Mouse (Mus musculus) intestine, postnatal 0 days (tissue): ENCODE measurements around the gene Zfp426. TPM values are rescaled to one million over a fixed set of nuclear protein-coding genes. Genes with fewer than 3 reads are reported as not detected.

Experiments used
- ATAC-seq: fragments of 200-750 bp; cut with Nextera tagmentation; 2 replicates; pipeline ENCODE4 v1.8.0; 2017; ENCODE audit warnings: mild to moderate bottlenecking, moderate TSS enrichment, moderate library complexity
- H3K27ac ChIP-seq: fragments of 300-500 bp; sonication (generic); 2 replicates; pipeline ENCODE4 v1.5.1; 2014; ENCODE audit warnings: mild to moderate bottlenecking, low read depth, low read length, moderate library complexity
- H3K27me3 ChIP-seq: fragments of 300-500 bp; sonication (generic); replicated peaks from 2 replicates; pipeline ENCODE4 v1.6.1; 2014; ENCODE audit warnings: low read length, mixed read lengths; ENCODE audit not compliant: control insufficient read depth, insufficient read depth
- H3K36me3 ChIP-seq: fragments of 300-500 bp; sonication (generic); 2 replicates; pipeline ENCODE4 v1.6.1; 2014; ENCODE audit warnings: mild to moderate bottlenecking, moderate library complexity; ENCODE audit not compliant: control insufficient read depth, insufficient read depth
- H3K4me1 ChIP-seq: fragments of 300-500 bp; sonication (generic); replicated peaks from 2 replicates; pipeline ENCODE4 v1.6.1; 2014; ENCODE audit warnings: antibody characterized with exemption, low read length, mixed read lengths; ENCODE audit not compliant: control insufficient read depth, insufficient read depth
- H3K4me2 ChIP-seq: fragments of 300-500 bp; sonication (generic); replicated peaks from 2 replicates; pipeline ENCODE4 v1.6.1; 2014; ENCODE audit warnings: low read depth, mild to moderate bottlenecking, moderate library complexity
- H3K4me3 ChIP-seq: fragments of 300-500 bp; sonication (generic); 2 replicates; pipeline ENCODE4 v1.5.1; 2014; ENCODE audit warnings: low read depth, low read length
- H3K9ac ChIP-seq: fragments of 300-500 bp; sonication (generic); 2 replicates; pipeline ENCODE4 v1.6.1; 2014; ENCODE audit warnings: mild to moderate bottlenecking, low read depth, low read length
- H3K9me3 ChIP-seq: fragments of 300-500 bp; sonication (generic); 2 replicates; pipeline ENCODE4 v1.6.1; 2016; ENCODE audit warnings: mixed run types; ENCODE audit not compliant: control insufficient read depth
- CTCF ChIP-seq: sonication (generic); IDR thresholded peaks from 2 replicates; pipeline ENCODE4 v1.5.1; 2016; ENCODE audit warnings: low read depth, mild to moderate bottlenecking, control low read depth, antibody characterized with exemption, moderate library complexity
- WGBS: fragments of 180-500 bp; shearing (Covaris S2); extraction: QIAGEN DNeasy Blood & Tissue Kit; methylation state at CpG from one replicate; pipeline ENCODE4 v1.1.7; 2014; 5-methylcytosine and 5-hydroxymethylcytosine counted together
- polyA plus RNA-seq: library from polyadenylated mRNA; unstranded; fragments of >200 nt; fragmentation: Nextera tagmentation; extraction: Ambion mirVana; gene quantifications from 2 replicates; pipeline ENCODE4 v1.2.1, GENCODE M21; 2015

Gene Zfp426
- polyA plus RNA-seq, 1 experiment from 2014 or later = 8.5 TPM

- Histone ChIP-seq H3K36me3 (peaks cover 29% of the 10 kb centered on the region), H3K4me2 (no peak overlapping the region), H3K9ac (no peak overlapping the region), H3K27ac (no peak overlapping the region), H3K4me3 (no peak overlapping the region), H3K4me1 (no peaks in the 10 kb centered on the region), H3K9me3 (peaks cover 13% of the 10 kb centered on the region), H3K27me3 (no peaks in the 10 kb centered on the region)
- peak; percentile 91 for TF ChIP-seq CTCF
- ATAC-seq = peak; percentile 64
- 53% methylated on average over 7 of the region's 7 CpGs for WGBS
Measured at GRCm38 (mm10) chr9:20466761-20467442, 25.6 kb downstream of the Zfp426 start.

GRCm38 (mm10) chr9:20459377-20460317 lies 32.9 kb downstream of the Zfp426 start, which contains the start of gene Zfp26:
TSS of gene Zfp26 (minus strand) at chr9:20460162.
- ATAC-seq = peak; percentile 94
- no peaks in the 10 kb centered on the region for H3K27me3 ChIP-seq
- H3K4me3 ChIP-seq = peak within 1 kb of the TSS; percentile 61
- H3K4me1 ChIP-seq = no peaks in the 10 kb centered on the region
- peak within 1 kb of the TSS; percentile 76 for H3K27ac ChIP-seq
- peak within 1 kb of the TSS; percentile 71 for H3K9ac ChIP-seq
- no peak for TF ChIP-seq CTCF
- under 1% methylated on average over 46 of the region's 48 CpGs for WGBS
- peak within 1 kb of the TSS; percentile 69 for H3K4me2 ChIP-seq
- no peaks in the 10 kb centered on the region for H3K9me3 ChIP-seq
- peaks cover 18% of the 10 kb centered on the region; the same call in 1 of the 2 replicates for H3K36me3 ChIP-seq

- ATAC-seq = no peak
Measured at GRCm38 (mm10) chr9:20453647-20454046, 38.9 kb downstream of the Zfp426 start.

GRCm38 (mm10) chr9:20451493-20451892 lies 41.1 kb downstream of the Zfp426 start:
- Histone ChIP-seq H3K4me3 (no peak overlapping the region), H3K27ac (no peak overlapping the region), H3K27me3 (no peaks in the 10 kb centered on the region), H3K36me3 (peaks cover 29% of the 10 kb centered on the region), H3K9me3 (no peaks in the 10 kb centered on the region), H3K4me1 (no peaks in the 10 kb centered on the region), H3K9ac (no peak overlapping the region), H3K4me2 (no peak overlapping the region)
- ATAC-seq = no peak
- 88% methylated on average over 1 of the region's 1 CpGs for WGBS
- TF ChIP-seq CTCF = no peak

More at GRCm38 (mm10) chr9:20453647-20454046, 38.9 kb downstream of the Zfp426 start:
- WGBS = 65% methylated on average over 4 of the region's 4 CpGs
- Histone ChIP-seq H3K4me3 (no peak overlapping the region), H3K36me3 (peaks cover 31% of the 10 kb centered on the region), H3K9me3 (no peaks in the 10 kb centered on the region), H3K4me2 (no peak overlapping the region), H3K4me1 (no peaks in the 10 kb centered on the region), H3K27me3 (no peaks in the 10 kb centered on the region), H3K27ac (no peak overlapping the region), H3K9ac (no peak overlapping the region)
- TF ChIP-seq CTCF = no peak

GRCm38 (mm10) chr9:20443183-20443783 lies 49.3 kb downstream of the Zfp426 start:
- Histone ChIP-seq H3K4me3 (no peak overlapping the region), H3K9ac (no peak overlapping the region), H3K4me1 (no peaks in the 10 kb centered on the region), H3K27ac (no peak overlapping the region), H3K9me3 (0 out of 2 replicates have a peak, but pooled peaks cover 4% of the 10 kb centered on the region), H3K4me2 (no peak overlapping the region), H3K36me3 (peaks cover 69% of the 10 kb centered on the region), H3K27me3 (no peaks in the 10 kb centered on the region)
- no peak for ATAC-seq
- TF ChIP-seq CTCF = no peak
- WGBS = 91% methylated on average over 4 of the region's 4 CpGs

- Histone ChIP-seq H3K4me3 (no peak overlapping the region), H3K4me1 (no peaks in the 10 kb centered on the region), H3K36me3 (no peaks in the 10 kb centered on the region), H3K4me2 (no peak overlapping the region), H3K27ac (no peak overlapping the region), H3K27me3 (no peaks in the 10 kb centered on the region), H3K9me3 (no peaks in the 10 kb centered on the region), H3K9ac (no peak overlapping the region)
- TF ChIP-seq CTCF = no peak
- no peak for ATAC-seq
- WGBS = 84% methylated on average over 3 of the region's 3 CpGs
Measured at GRCm38 (mm10) chr9:20430004-20430403, 62.5 kb downstream of the Zfp426 start.

Other genes starting within 250 kb of the Zfp426 start
- gene Olfr39, start 210.4 kb downstream of the Zfp426 start, polyA plus RNA-seq = not detected in 2 replicates
- gene Olfr873, start 194.2 kb downstream of the Zfp426 start, polyA plus RNA-seq = not detected in 2 replicates
- gene Olfr18, start 156.7 kb downstream of the Zfp426 start, polyA plus RNA-seq = not detected in 2 replicates
- 30.2 and 31.3 TPM in 2 replicates for gene Zfp560, start 107.6 kb downstream of the Zfp426 start, polyA plus RNA-seq
- 5.3 and 5.6 TPM in 2 replicates for gene Zfp26, start 32.6 kb downstream of the Zfp426 start, polyA plus RNA-seq
- 17.5 and 22.1 TPM in 2 replicates for gene Zfp266, start 28.7 kb upstream of the Zfp426 start, polyA plus RNA-seq
- gene Zfp846, start 88.5 kb upstream of the Zfp426 start, polyA plus RNA-seq = 5.2 and 5.7 TPM in 2 replicates
- gene Ubl5, start 150.1 kb upstream of the Zfp426 start, polyA plus RNA-seq = 557 and 578 TPM in 2 replicates
- 7.4 and 7.6 TPM in 2 replicates for gene Fbxl12, start 152.0 kb upstream of the Zfp426 start, polyA plus RNA-seq
- gene Pin1, start 159.3 kb upstream of the Zfp426 start, polyA plus RNA-seq = 27.1 and 27.2 TPM in 2 replicates